Mouse (Mus musculus) C2C12 (cell line): Measurements from ENCODE around the gene Mef2d. TPM values are rescaled to one million over a fixed set of nuclear protein-coding genes. Genes with fewer than 3 reads are reported as not detected.

Experiments used
- H3K27me3 ChIP-seq: one replicate; pipeline ENCODE4 v1.6.1; 2011; ENCODE audit not compliant: control insufficient read depth, insufficient read depth, insufficient read length
- H3K36me3 ChIP-seq: one replicate; pipeline ENCODE4 v1.6.1; 2011; ENCODE audit not compliant: control insufficient read depth, insufficient read depth
- H3K4me3 ChIP-seq: one replicate; pipeline ENCODE4 v1.5.1; 2011; ENCODE audit warnings: mild to moderate bottlenecking, control low read depth; ENCODE audit not compliant: poor library complexity, insufficient read depth, severe bottlenecking
- H3K79me2 ChIP-seq: one replicate; pipeline ENCODE4 v1.6.1; 2011; ENCODE audit not compliant: control insufficient read depth, insufficient read depth
- H3K79me3 ChIP-seq: one replicate; pipeline ENCODE4 v1.6.1; 2011; ENCODE audit warnings: low read depth, control low read depth
- H3ac ChIP-seq: one replicate; pipeline ENCODE3; 2011; ENCODE audit warnings: low read depth; ENCODE audit not compliant: control insufficient read depth, insufficient read length
- CEBPB ChIP-seq: IDR thresholded peaks from one replicate; pipeline ENCODE4 v1.6.1; 2011; ENCODE audit warnings: low read depth, mild to moderate bottlenecking, control low read depth, moderate library complexity
- CTCF ChIP-seq: IDR thresholded peaks from one replicate; pipeline ENCODE4 v1.5.1; 2011; ENCODE audit not compliant: control insufficient read depth, insufficient read depth, insufficient read length
- FOSL1 ChIP-seq: IDR thresholded peaks from one replicate; pipeline ENCODE4 v1.8.0; 2011; ENCODE audit warnings: mild to moderate bottlenecking, low read length; ENCODE audit not compliant: poor library complexity, insufficient read depth, severe bottlenecking
- MAX ChIP-seq: IDR thresholded peaks from one replicate; pipeline ENCODE4 v1.6.1; 2011; ENCODE audit warnings: mild to moderate bottlenecking, control low read depth
- MYOD1 ChIP-seq: IDR thresholded peaks from one replicate; pipeline ENCODE4 v1.6.1; 2011; ENCODE audit warnings: low read depth; ENCODE audit not compliant: control insufficient read depth, insufficient read length
- MYOG ChIP-seq: IDR thresholded peaks from one replicate; pipeline ENCODE4 v1.6.1; 2011; ENCODE audit not compliant: control insufficient read depth, insufficient read length; ENCODE audit errors: extremely low read depth
- USF1 ChIP-seq: IDR thresholded peaks from one replicate; pipeline ENCODE4 v1.6.1; 2011; ENCODE audit warnings: low read depth, mild to moderate bottlenecking, control low read depth, moderate library complexity
- polyA plus RNA-seq: library from polyadenylated mRNA; unstranded; fragments of >200 nt; fragmentation: generic; extraction: Trizol; gene quantifications from one replicate; pipeline ENCODE4 v1.2.1, GENCODE M21; 2012; ENCODE audit warnings: missing spikeins

Gene Mef2d
- polyA plus RNA-seq, 1 experiment = 35.3 TPM

GRCm38 (mm10) chr3:88148776-88149509 lies 6.8 kb downstream of the Mef2d start:
- Histone ChIP-seq H3K4me3 (no peak overlapping the region), H3K36me3 (peaks cover 14% of the 10 kb centered on the region), H3K79me2 (peaks cover 100% of the 10 kb centered on the region), H3ac (no peak overlapping the region), H3K27me3 (no peaks in the 10 kb centered on the region), H3K79me3 (peaks cover 95% of the 10 kb centered on the region)
- no peak for TF ChIP-seq USF1
- no peak for TF ChIP-seq MAX
- no peak for TF ChIP-seq MYOD1
- TF ChIP-seq MYOG = no peak
- TF ChIP-seq CTCF = no peak
- no peak for TF ChIP-seq CEBPB
- no peak for TF ChIP-seq FOSL1

DNA sequence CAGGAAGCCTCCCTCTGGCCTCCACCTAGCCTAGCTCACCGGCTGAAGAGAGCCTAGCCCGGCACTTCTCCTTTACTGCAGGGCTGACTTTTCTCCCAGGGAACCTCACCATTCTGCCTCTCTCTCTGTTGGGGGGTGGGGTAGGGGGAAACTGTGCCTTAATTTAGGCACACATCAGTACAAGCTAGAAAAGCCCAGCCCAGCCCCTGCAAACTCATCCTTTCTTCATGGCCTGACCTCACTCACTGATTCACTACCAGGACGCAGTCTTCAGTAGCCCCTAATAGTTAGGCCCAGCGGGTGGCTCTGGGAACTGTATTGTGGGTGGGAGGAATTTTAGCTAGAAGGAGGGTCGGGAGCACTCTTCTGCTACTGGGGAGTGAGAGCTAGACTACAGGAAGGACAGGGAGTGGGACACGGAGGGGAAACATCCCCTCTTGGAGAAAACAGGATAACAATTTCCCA lies 7.4 kb downstream of the Mef2d start:
- Histone ChIP-seq H3K79me3 (peaks cover 93% of the 10 kb centered on the region), H3K4me3 (no peak overlapping the region), H3K27me3 (no peaks in the 10 kb centered on the region), H3K79me2 (peaks cover 100% of the 10 kb centered on the region), H3ac (no peak overlapping the region), H3K36me3 (peaks cover 11% of the 10 kb centered on the region)
- no peak for TF ChIP-seq FOSL1
- TF ChIP-seq MAX = no peak
- TF ChIP-seq CEBPB = no peak
- no peak for TF ChIP-seq CTCF
- no peak for TF ChIP-seq USF1
- TF ChIP-seq MYOG = no peak
- TF ChIP-seq MYOD1 = no peak

GRCm38 (mm10) chr3:88150061-88150998 lies 8.2 kb downstream of the Mef2d start:
- TF ChIP-seq CEBPB (no peak), MAX (no peak), FOSL1 (no peak), MYOD1 (no peak), MYOG (no peak), CTCF (no peak), USF1 (no peak)
- Histone ChIP-seq H3K79me2 (peaks cover 100% of the 10 kb centered on the region), H3K36me3 (peaks cover 9% of the 10 kb centered on the region), H3K4me3 (no peak overlapping the region), H3K79me3 (peaks cover 94% of the 10 kb centered on the region), H3K27me3 (no peaks in the 10 kb centered on the region), H3ac (no peak overlapping the region)

GRCm38 (mm10) chr3:88150999-88151364 lies 8.8 kb downstream of the Mef2d start:
- Histone ChIP-seq H3K79me2 (peaks cover 100% of the 10 kb centered on the region), H3K4me3 (no peak overlapping the region), H3ac (no peak overlapping the region), H3K36me3 (peaks cover 10% of the 10 kb centered on the region), H3K79me3 (peaks cover 96% of the 10 kb centered on the region), H3K27me3 (no peaks in the 10 kb centered on the region)
- TF ChIP-seq CTCF (no peak), USF1 (no peak)

GRCm38 (mm10) chr3:88152056-88152455 lies 9.9 kb downstream of the Mef2d start:
- no peak for TF ChIP-seq FOSL1
- no peak for TF ChIP-seq CTCF
- no peak for TF ChIP-seq MYOG
- no peak for TF ChIP-seq MAX
- no peak for TF ChIP-seq MYOD1
- TF ChIP-seq USF1 = no peak
- TF ChIP-seq CEBPB = no peak
- Histone ChIP-seq H3K79me3 (peaks cover 89% of the 10 kb centered on the region), H3K4me3 (no peak overlapping the region), H3K27me3 (no peaks in the 10 kb centered on the region), H3K79me2 (peaks cover 99% of the 10 kb centered on the region), H3ac (no peak overlapping the region), H3K36me3 (peaks cover 19% of the 10 kb centered on the region)
